Mouse (Mus musculus) testis, postnatal 14 days (tissue): Measurements from ENCODE around the gene Cyp2ab1.

Experiments used
- DNase-seq: peaks from one replicate; pipeline ENCODE4 v3.0.0; 2021; ENCODE audit warnings: low spot score

The Cyp2ab1 gene

DNA sequence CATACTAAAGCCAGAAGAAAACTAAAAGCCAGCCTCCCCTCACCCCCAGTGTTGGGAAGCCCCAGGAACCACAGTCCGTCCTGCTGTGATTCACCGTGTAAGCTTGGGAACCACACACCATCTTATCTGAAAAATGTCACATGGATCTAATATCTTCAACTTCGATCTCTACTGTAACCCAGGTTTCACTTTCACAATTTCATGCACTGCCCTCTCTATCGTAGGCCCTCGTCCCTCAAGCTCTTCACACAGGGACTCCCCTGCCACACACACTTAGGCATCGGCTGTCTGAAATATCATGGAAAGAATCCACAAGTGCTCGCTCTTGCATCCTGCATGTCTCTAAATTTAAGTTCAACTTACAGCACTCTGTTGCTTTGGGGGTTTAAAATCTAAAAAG lies 60.1 kb downstream of the Cyp2ab1 start:
- no peak for DNase-seq
